Mouse (Mus musculus): ENCODE results near the gene Abhd2.

The Abhd2 gene

GRCm38 (mm10) chr7:79387991-79388390 is 115.0 kb downstream of the Abhd2 start:
- no peak for DNase-seq

- DNase-seq: no peak
Observed at GRCm38 (mm10) chr7:79388671-79389206, 115.7 kb downstream of the Abhd2 start.

- no peak for DNase-seq
Observed at GRCm38 (mm10) chr7:79390141-79390708, 117.2 kb downstream of the Abhd2 start.

GRCm38 (mm10) chr7:79391471-79391870 is 118.5 kb downstream of the Abhd2 start:
- no peak for DNase-seq

- DNase-seq: peak; percentile 95
Observed at GRCm38 (mm10) chr7:79391883-79392649, 119.1 kb downstream of the Abhd2 start, which contains the start of gene Fanci. Gene Fanci (plus strand): TSS chr7:79391929.

- DNase-seq: no peak
Observed at GRCm38 (mm10) chr7:79392860-79393513, 120.0 kb downstream of the Abhd2 start.

- no peak for DNase-seq
Observed at GRCm38 (mm10) chr7:79393924-79394323, 120.9 kb downstream of the Abhd2 start.

- DNase-seq: no peak
Observed at GRCm38 (mm10) chr7:79394666-79395065, 121.7 kb downstream of the Abhd2 start.

GRCm38 (mm10) chr7:79395186-79395585 is 122.2 kb downstream of the Abhd2 start:
- DNase-seq: no peak

GRCm38 (mm10) chr7:79397446-79397963 is 124.5 kb downstream of the Abhd2 start:
- no peak for DNase-seq

- DNase-seq: no peak
Observed at GRCm38 (mm10) chr7:79398426-79398825, 125.4 kb downstream of the Abhd2 start.

GRCm38 (mm10) chr7:79398971-79399370 is 126.0 kb downstream of the Abhd2 start:
- no peak for DNase-seq

GRCm38 (mm10) chr7:79400296-79400695 is 127.3 kb downstream of the Abhd2 start:
- no peak for DNase-seq

GRCm38 (mm10) chr7:79414449-79415375 is 141.7 kb downstream of the Abhd2 start:
- DNase-seq: no peak
